Mouse (Mus musculus) neural tube, postnatal 0 days (tissue): ENCODE measurements around the gene Sirpb1b. TPM values are rescaled to one million over a fixed set of nuclear protein-coding genes. Genes with fewer than 3 reads are reported as not detected.

Experiments
- polyA plus RNA-seq: library from polyadenylated mRNA; unstranded; fragments of >200 nt; fragmentation: Nextera tagmentation; extraction: Ambion mirVana; gene quantifications from 2 replicates; pipeline ENCODE4 v1.2.1, GENCODE M21; 2015

Gene Sirpb1b
- not detected in 2 replicates for polyA plus RNA-seq

DNA sequence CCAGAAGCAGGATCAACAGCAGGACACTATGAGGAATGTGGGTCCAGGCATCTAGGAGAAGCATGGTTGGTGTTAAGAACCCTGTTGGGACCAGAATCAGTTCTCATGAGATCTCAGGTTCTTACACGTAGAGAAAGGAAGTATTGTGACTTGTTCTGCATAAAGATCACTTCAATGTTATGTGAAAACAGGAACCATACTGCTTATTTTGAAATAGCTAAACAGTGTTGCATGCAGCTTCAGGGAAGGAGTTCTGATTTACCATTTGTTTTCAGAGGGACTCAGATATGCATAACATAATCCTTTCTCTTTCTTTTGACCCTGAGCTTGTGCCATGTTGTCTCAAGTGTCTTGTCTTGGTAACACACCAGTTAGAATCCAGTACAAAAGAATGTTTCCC is at the start of gene Sirpb1b:
Gene Sirpb1b (minus strand): TSS at position 179 of the 400 bp plus-strand sequence.

Other genes starting within 250 kb of the Sirpb1b start
- not detected in 2 replicates for gene Gm9733, start 242.8 kb downstream of the Sirpb1b start, polyA plus RNA-seq
- gene Sirpb1a, start 148.5 kb downstream of the Sirpb1b start, polyA plus RNA-seq = not detected in 2 replicates